Mouse (Mus musculus) hindbrain, embryonic 10.5 days (tissue): Measurements from ENCODE around the gene Hspa1b. TPM values are rescaled to one million over a fixed set of nuclear protein-coding genes. Genes with fewer than 3 reads are reported as not detected.
A peak's percentile ranks its signal among the peaks of the same experiment; 100 is the strongest.
"Not testable (repeated sequence)": the region's sequence is repeated elsewhere in the genome, so short reads cannot be mapped to it uniquely, and the experiment has no call there.

Experiments
- DNase-seq: peaks from one replicate; pipeline ENCODE4 v3.0.0-alpha.2; 2017; ENCODE audit warnings: low spot score
- H3K27ac ChIP-seq: fragments of 300-500 bp; sonication (generic); 2 replicates; pipeline ENCODE4 v1.5.1; 2016; ENCODE audit warnings: mild to moderate bottlenecking, moderate library complexity
- H3K27me3 ChIP-seq: fragments of 300-500 bp; sonication (generic); 2 replicates; pipeline ENCODE4 v1.6.1; 2016; ENCODE audit warnings: mild to moderate bottlenecking; ENCODE audit not compliant: poor library complexity, insufficient read depth, severe bottlenecking
- H3K36me3 ChIP-seq: fragments of 300-500 bp; sonication (generic); 2 replicates; pipeline ENCODE4 v1.6.1; 2016; ENCODE audit warnings: mild to moderate bottlenecking, moderate library complexity
- H3K4me1 ChIP-seq: fragments of 300-500 bp; sonication (generic); replicated peaks from 2 replicates; pipeline ENCODE4 v1.6.1; 2016; ENCODE audit warnings: mild to moderate bottlenecking
- H3K4me3 ChIP-seq: fragments of 300-500 bp; sonication (generic); 2 replicates; pipeline ENCODE4 v1.5.1; 2016; ENCODE audit warnings: mild to moderate bottlenecking, moderate library complexity
- H3K9me3 ChIP-seq: fragments of 300-500 bp; sonication (generic); 2 replicates; pipeline ENCODE4 v1.6.1; 2016; ENCODE audit warnings: mild to moderate bottlenecking, moderate library complexity
- WGBS: fragments of 180-500 bp; shearing (Covaris S2); methylation state at CpG from one replicate; pipeline ENCODE4 v1.1.7; 2016; 5-methylcytosine and 5-hydroxymethylcytosine counted together
- polyA plus RNA-seq: library from polyadenylated mRNA; unstranded; fragments of >200 nt; fragmentation: Nextera tagmentation; extraction: Ambion mirVana; gene quantifications from 2 replicates; pipeline ENCODE4 v1.2.1, GENCODE M21; 2016

Hspa1b gene
- 0.09 and 0.20 TPM in 2 replicates for polyA plus RNA-seq

- under 1% methylated on average over 31 of the region's 32 CpGs for WGBS
Observed at GRCm38 (mm10) chr17:34959130-34959778, at the start of gene Hspa1b. Gene Hspa1b (minus strand): TSS chr17:34959238.

GRCm38 (mm10) chr17:35007387-35007991 lies 48.5 kb upstream of the Hspa1b start:
- no peak overlapping the region for H3K4me3 ChIP-seq
- H3K36me3 ChIP-seq, result peaks cover 95% of the 10 kb centered on the region
- H3K4me1 ChIP-seq, result peaks cover 18% of the 10 kb centered on the region
- WGBS, result 93% methylated on average over 7 of the region's 7 CpGs
- H3K27me3 ChIP-seq, result no peaks in the 10 kb centered on the region
- DNase-seq, result no peak
- H3K27ac ChIP-seq, result no peak overlapping the region
- H3K9me3 ChIP-seq, result no peaks in the 10 kb centered on the region

More at GRCm38 (mm10) chr17:34959130-34959778, at the start of gene Hspa1b:
- H3K4me1 ChIP-seq, result peaks cover 12% of the 10 kb centered on the region
- peak within 1 kb of the TSS; percentile 91 for H3K27ac ChIP-seq
- peak; percentile 81 for DNase-seq
- peak within 1 kb of the TSS; percentile 64 for H3K4me3 ChIP-seq
- not testable (repeated sequence) for H3K9me3 ChIP-seq, H3K36me3 ChIP-seq
- H3K27me3 ChIP-seq, result peaks cover 72% of the 10 kb centered on the region

DNA sequence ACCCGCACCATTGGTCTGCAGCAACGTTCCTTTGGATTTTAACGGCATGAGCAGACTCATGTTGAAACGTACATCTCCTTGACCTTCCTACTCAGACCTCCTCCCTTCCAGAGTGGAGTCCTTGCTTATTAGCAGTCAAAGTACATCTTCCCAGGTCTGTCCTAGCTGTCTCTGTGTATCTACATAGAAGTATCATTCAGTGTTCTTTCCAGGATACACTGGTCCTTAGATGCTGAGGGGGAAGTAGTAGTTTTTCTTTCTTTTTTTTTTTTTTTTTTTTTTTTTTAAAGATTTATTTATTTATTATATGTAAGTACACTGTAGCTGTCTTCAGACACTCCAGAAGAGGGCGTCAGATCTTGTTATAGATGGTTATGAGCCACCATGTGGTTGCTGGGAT lies 46.9 kb upstream of the Hspa1b start:
- DNase-seq, H3K4me3 ChIP-seq, H3K9me3 ChIP-seq, H3K27me3 ChIP-seq, H3K27ac ChIP-seq: not testable (repeated sequence)
- Histone ChIP-seq H3K36me3 (peaks cover 81% of the 10 kb centered on the region), H3K4me1 (peaks cover 30% of the 10 kb centered on the region)
- WGBS, result 96% methylated on average over 5 of the region's 5 CpGs

GRCm38 (mm10) chr17:35005158-35005557 lies 46.1 kb upstream of the Hspa1b start:
- H3K27ac ChIP-seq, result no peak overlapping the region
- 92% methylated on average over 10 of the region's 10 CpGs for WGBS
- no peaks in the 10 kb centered on the region for H3K9me3 ChIP-seq
- H3K4me3 ChIP-seq, result 0 out of 2 replicates have a peak overlapping the region, but pooled peaks have one; percentile 1
- H3K4me1 ChIP-seq, result peaks cover 34% of the 10 kb centered on the region
- H3K27me3 ChIP-seq, result no peaks in the 10 kb centered on the region
- no peak for DNase-seq
- H3K36me3 ChIP-seq, result peaks cover 74% of the 10 kb centered on the region

DNA sequence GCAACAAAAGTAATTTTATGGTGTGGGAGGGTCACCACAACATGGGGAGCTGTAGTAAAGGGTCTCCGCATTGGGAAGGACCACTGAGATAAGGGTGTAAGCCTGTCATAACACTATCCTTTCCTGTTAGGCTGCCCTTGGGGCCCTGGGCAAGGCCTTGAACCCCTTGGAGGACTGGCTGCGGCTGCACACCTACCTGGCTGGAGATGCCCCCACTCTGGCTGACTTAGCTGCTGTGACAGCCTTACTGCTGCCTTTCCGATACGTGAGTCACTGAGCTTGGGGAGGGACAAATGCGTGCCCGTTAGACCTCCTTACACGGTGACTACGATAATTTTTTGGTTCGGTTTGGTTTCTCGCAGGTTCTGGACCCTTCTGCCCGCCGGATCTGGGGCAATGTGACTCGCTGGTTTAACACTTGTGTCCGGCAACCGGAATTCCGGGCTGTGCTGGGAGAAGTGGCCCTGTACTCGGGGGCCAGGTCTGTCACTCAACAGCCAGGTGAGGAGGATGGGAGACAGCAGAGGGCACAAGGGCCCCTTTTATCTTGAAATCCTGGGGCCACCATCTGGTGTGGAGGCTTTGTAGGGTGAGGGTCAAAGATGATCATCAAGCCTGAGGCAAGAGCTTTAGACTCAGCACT lies 45.2 kb upstream of the Hspa1b start:
- 95% methylated on average over 17 of the region's 17 CpGs for WGBS
- H3K4me3 ChIP-seq, result no peak overlapping the region
- H3K27me3 ChIP-seq, result no peaks in the 10 kb centered on the region

DNA sequence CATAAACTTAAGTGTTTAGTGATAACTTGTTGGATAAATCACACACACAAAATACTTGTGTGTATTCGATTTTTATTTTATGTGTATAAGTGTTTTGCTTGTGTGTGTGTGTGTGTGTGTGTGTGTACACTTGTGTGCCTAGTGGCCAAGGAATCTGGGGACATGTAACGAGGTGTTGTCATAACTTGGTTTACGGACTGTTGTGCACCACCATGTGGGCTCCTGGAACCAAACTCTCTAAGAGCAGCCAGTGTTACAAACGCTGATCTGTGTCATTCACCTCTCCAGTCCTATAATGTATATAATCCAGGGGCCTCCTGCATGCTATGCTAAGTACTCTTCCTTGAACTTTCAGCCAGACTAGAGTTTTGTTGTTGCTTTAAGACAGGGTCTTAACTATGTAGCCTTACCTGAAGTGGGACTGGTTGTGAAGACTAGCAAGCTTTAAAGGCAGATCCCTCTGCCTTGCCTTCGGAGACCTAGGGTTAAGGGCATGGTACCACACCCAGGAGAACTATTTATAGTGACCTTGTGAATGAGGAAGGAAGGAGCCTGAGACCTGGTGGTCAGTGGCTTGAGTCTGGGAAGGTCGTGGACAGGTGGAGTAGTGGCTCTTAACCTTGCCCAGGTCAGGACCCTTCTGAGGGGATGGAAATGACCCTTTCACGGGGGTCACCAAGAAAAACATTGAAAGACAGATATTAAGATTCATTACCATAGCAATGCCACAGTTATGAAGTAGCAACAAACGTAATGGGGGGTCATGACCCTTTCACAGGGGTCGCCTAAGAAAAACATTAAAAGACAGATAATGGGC lies 44.2 kb upstream of the Hspa1b start:
- 78% methylated on average over 9 of the region's 9 CpGs for WGBS
- Histone ChIP-seq H3K4me1 (peaks cover 53% of the 10 kb centered on the region), H3K4me3 (peak overlapping the region; percentile 89), H3K27me3 (no peaks in the 10 kb centered on the region), H3K9me3 (no peaks in the 10 kb centered on the region), H3K27ac (0 out of 2 replicates have a peak overlapping the region, but pooled peaks have one; percentile 95), H3K36me3 (peaks cover 66% of the 10 kb centered on the region)
- no peak for DNase-seq

More for the DNA sequence above, 45.2 kb upstream of the Hspa1b start:
- Histone ChIP-seq H3K4me1 (peaks cover 43% of the 10 kb centered on the region), H3K36me3 (peaks cover 66% of the 10 kb centered on the region), H3K9me3 (no peaks in the 10 kb centered on the region), H3K27ac (no peak overlapping the region)
- no peak for DNase-seq

DNA sequence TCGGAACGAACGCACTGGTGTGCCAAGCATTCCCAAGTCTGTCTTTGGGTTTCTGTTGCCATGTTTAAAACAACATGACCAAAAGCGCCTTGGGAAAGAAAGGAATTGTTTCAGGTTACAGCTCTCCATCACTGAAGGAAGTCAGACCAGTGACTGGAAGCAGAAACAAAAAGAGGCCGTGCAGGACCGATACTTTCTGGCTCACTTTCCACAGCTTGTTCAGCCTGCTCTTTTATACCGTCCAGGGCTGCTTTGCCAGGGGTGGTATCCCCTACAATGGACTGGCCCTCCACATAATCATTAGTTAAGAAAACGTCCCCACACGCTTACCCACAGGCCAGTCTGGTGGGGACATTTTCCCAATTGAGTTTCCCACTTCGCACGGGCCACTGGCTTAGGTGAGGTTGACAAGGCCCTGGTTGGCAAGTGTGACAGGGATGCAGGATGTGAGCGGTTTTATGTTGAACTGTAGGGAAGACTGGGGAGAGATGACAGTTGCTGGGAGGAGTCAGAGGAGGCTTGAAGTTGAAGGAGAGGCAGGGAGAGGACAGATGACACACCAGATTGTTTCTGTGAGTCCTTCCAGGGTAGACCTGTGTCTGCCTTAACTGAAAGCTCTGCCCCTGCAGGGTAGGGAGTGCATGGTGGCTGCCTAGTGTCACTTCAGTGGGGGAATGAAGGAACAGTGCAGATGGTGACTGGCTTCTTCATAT lies 43.3 kb upstream of the Hspa1b start:
- H3K9me3 ChIP-seq, result no peaks in the 10 kb centered on the region
- peaks cover 59% of the 10 kb centered on the region for H3K4me1 ChIP-seq
- peak overlapping the region; percentile 95 for H3K27ac ChIP-seq
- no peaks in the 10 kb centered on the region for H3K27me3 ChIP-seq
- H3K36me3 ChIP-seq, result peaks cover 66% of the 10 kb centered on the region
- DNase-seq, result no peak
- 20% methylated on average over 12 of the region's 12 CpGs for WGBS
- H3K4me3 ChIP-seq, result peak overlapping the region; percentile 89

DNA sequence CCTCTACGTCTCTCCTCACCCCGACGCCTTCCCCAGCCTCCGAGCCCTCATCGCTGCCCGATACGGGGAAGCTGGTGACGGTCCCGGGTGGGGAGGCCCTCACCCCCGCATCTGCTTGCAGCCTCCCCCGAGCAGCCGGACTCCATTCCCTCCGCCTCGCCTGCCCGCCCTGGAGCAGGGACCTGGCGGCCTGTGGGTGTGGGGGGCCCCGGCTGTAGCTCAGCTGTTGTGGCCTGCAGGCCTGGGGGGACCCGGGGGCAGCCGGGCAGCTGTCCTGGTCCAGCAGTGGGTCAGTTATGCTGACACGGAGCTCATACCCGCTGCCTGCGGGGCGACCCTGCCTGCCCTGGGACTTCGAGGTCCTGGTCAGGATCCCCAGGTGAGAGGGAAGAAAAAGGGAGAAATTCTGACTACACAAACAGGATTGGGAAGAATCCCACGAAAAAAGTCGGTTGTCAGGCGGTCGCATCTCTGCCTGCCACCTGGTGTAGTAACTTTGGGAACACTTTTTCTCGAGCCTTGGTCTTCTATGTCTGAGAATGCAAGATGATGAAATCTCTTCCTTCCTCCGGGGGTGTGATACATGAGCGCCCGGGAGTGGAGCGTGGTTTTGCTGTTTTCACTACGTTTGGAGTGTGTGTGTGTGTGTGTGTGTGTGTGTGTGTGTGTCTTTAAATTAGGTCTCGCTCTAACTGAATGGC lies 42.6 kb upstream of the Hspa1b start:
- peaks cover 66% of the 10 kb centered on the region for H3K36me3 ChIP-seq
- H3K4me3 ChIP-seq, result peak overlapping the region; percentile 89
- H3K27me3 ChIP-seq, result no peaks in the 10 kb centered on the region
- peaks cover 66% of the 10 kb centered on the region for H3K4me1 ChIP-seq
- under 1% methylated on average over 35 of the region's 35 CpGs for WGBS
- peak overlapping the region; percentile 95 for H3K27ac ChIP-seq
- H3K9me3 ChIP-seq, result no peaks in the 10 kb centered on the region
- DNase-seq, result no peak

- H3K4me1 ChIP-seq, result peaks cover 69% of the 10 kb centered on the region
- peak; percentile 96 for DNase-seq
- H3K36me3 ChIP-seq, result peaks cover 66% of the 10 kb centered on the region
- H3K27ac ChIP-seq, result peak within 1 kb of the TSS; percentile 95
- H3K4me3 ChIP-seq, result peak within 1 kb of the TSS; percentile 89
- no peaks in the 10 kb centered on the region for H3K27me3 ChIP-seq
- WGBS, result under 1% methylated on average over 83 of the region's 83 CpGs
- H3K9me3 ChIP-seq, result no peaks in the 10 kb centered on the region
Observed at GRCm38 (mm10) chr17:35000717-35001451, 41.8 kb upstream of the Hspa1b start, which contains the start of gene Vars. Gene Vars (plus strand): TSS chr17:35000987.

GRCm38 (mm10) chr17:34999871-35000716 lies 41.1 kb upstream of the Hspa1b start:
- 24% methylated on average over 30 of the region's 32 CpGs for WGBS
- H3K4me1 ChIP-seq, result peaks cover 69% of the 10 kb centered on the region
- DNase-seq, result peak; percentile 39

More at GRCm38 (mm10) chr17:34999871-35000716, 41.1 kb upstream of the Hspa1b start:
- not testable (repeated sequence) for H3K27me3 ChIP-seq, H3K9me3 ChIP-seq
- peak overlapping the region; percentile 89 for H3K4me3 ChIP-seq
- H3K36me3 ChIP-seq, result peaks cover 64% of the 10 kb centered on the region
- H3K27ac ChIP-seq, result peak overlapping the region; percentile 95
